Mouse (Mus musculus) ES-Bruce4 (cell line): Measurements from ENCODE around the gene Sgcd.

Source experiments
- CTCF ChIP-seq: IDR thresholded peaks from one replicate; pipeline ENCODE4 v1.8.1; 2011; ENCODE audit warnings: low read depth, low read length
- POLR2A ChIP-seq: IDR thresholded peaks from one replicate; pipeline ENCODE4 v1.8.1; 2011; ENCODE audit warnings: low read length; ENCODE audit not compliant: insufficient read depth

- TF ChIP-seq POLR2A (no peak), CTCF (no peak)
Observed at GRCm38 (mm10) chr11:46882456-46882855, 1106.3 kb downstream of the Sgcd start.
